Mouse (Mus musculus) telencephalon, adult 2 months (tissue): ENCODE measurements around the gene Acyp2.

Experiments used
- DNase-seq: peaks from one replicate; pipeline ENCODE4 v3.0.0-alpha.2; 2011; ENCODE audit warnings: low read depth, low spot score

Gene Acyp2

DNA sequence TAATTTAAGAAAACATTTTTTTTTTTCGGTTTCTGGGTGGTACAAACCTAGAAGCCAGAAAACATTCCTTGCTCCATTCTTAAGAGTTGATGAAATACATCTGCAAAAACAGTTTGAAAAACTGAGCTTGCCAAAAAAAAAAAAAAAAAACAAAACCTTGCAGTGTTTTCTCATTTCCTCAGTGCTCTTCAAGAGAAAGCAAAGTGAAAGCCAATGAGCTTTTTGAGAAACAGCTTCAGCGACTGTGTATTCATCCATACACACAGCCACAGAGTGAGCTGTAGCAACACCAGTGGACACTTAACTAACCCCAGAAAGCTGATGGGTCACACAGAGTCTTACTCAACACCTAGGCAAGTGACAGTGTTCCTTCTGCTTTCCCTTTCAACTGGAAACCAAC, 69.4 kb downstream of the Acyp2 start:
- no peak for DNase-seq

DNA sequence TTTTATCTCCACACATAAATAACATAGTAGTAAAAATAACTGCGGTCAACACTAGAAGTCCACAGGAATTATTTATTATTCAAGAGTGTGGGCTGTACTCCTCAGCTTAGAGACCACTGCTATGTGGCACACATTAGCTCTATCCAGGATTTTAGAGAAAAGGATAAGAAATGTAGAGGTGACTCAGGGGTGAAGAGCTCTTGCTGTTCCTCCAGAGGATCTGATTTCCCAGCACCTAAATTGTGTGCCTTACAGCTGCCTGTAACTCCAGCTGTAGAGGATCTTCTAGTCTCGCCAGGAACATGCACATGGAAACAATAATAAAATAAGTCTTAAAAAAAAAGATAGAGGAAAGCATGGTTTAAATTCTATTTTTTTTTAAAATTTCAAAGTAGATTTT, 70.5 kb downstream of the Acyp2 start:
- DNase-seq, result no peak

DNA sequence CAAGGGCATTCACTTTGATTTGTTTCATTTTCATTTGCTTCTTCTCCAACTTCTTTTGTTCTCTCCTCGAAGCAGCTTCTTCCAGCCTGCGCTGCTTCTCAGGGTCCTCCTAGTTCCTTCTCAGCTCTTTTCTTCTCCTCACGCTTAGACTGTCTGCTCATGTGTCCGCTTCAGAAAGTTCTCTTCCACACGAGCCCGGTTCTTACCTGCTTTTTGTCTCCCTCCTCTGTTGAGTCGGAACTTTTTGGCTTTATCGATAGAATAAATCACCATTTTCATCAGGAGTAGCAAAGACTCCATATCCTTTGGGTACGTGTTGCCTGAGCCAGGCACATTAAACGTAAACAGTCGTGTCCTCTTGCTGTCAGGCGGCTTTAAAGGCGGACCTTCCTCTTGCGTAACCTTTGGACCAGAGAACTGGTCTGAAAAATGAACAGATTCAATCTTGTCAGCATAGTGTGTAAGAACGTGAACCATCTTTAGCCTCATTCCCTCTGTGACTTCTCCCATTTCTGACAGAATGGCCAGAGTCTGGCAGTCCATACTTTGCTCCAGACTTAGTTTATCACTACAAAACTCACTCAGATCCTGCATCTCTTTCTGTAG, 76.5 kb downstream of the Acyp2 start:
- no peak for DNase-seq

DNA sequence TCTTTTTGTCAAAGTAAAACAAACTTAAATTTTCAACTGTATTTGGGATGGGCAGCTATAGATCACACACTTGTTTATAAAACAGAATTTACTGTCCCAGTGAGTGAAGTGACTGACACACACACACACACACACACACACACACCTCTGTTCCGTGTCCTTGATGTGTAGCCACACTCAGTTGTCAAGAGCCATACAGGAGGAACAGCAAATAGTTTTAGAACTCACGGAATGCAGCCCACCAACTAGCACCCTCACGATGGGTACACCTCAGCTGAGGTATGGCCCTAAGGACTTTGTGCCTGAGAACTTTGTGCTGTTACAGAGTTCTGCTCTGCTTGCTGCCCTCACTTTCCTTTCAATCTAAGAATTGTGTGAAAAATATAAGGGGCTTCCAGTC, 78.8 kb downstream of the Acyp2 start:
- no peak for DNase-seq

GRCm38 (mm10) chr11:30560215-30560614, 89.2 kb downstream of the Acyp2 start:
- no peak for DNase-seq

- no peak for DNase-seq
Observed at GRCm38 (mm10) chr11:30553408-30553807, 96.0 kb downstream of the Acyp2 start.

DNA sequence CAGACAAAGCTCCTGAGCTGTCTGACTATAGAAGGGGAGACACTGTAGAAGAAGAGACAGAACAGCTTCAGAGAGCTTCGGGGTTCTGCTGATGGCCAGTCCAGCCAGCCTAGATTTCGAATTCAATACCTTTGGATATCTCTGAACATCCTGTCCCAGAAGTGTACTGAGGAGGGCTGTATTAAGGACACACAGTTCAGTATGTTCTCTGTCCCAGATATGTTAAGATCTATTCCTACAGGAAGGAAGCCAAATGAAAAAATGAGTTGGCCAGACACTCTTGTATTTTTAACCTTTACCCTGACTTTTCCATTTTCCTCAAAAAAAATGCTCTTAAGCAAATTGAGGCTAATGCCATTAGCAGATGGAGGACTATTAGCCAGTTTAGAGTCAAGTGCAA, 132.3 kb downstream of the Acyp2 start:
- no peak for DNase-seq

GRCm38 (mm10) chr11:30508178-30508577, 141.2 kb downstream of the Acyp2 start:
- DNase-seq, result no peak

- DNase-seq, result no peak
Observed at GRCm38 (mm10) chr11:30498738-30499355, 150.5 kb downstream of the Acyp2 start.

- DNase-seq, result no peak
Observed at GRCm38 (mm10) chr11:30497151-30497550, 152.2 kb downstream of the Acyp2 start.

GRCm38 (mm10) chr11:30491515-30492260, 157.7 kb downstream of the Acyp2 start:
- DNase-seq, result no peak

DNA sequence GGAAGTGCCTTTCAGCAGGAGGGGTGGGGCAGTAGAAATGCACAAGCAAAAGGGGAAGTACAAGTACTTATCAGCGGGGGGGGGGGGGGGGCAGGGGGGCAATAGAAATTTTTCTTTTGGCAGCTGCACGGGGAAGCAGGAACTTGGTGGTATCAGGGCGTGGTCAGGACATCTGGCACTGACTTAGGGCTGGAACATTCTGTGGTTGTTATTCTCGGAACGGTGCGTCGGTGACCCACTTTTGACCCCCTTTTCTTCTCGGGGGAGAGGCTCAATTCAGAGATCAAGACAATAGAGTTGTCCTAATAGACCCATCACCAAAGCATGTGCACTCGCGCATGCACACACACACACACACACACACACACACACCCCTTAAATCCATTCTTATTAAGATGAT, 161.2 kb downstream of the Acyp2 start:
- DNase-seq, result no peak

DNA sequence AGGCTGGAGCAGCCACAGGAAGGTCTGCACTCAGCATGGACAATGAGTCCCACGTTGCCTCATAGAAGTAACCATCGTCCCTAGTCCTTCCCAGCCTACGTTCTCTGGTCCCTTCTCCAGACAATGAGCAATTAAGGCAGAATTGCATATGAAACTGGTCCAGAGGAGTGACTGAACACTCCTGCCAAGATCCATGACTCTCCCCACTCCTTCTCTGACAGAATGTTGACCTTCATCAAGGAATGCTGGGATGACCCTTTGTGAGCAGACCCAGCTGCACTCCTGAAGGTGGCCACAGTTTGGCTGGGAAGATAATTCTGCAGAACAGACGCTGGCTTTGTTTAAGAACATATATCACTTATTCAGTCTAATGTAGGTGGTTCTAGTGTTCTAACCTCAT, 166.1 kb downstream of the Acyp2 start:
- DNase-seq, result no peak

DNA sequence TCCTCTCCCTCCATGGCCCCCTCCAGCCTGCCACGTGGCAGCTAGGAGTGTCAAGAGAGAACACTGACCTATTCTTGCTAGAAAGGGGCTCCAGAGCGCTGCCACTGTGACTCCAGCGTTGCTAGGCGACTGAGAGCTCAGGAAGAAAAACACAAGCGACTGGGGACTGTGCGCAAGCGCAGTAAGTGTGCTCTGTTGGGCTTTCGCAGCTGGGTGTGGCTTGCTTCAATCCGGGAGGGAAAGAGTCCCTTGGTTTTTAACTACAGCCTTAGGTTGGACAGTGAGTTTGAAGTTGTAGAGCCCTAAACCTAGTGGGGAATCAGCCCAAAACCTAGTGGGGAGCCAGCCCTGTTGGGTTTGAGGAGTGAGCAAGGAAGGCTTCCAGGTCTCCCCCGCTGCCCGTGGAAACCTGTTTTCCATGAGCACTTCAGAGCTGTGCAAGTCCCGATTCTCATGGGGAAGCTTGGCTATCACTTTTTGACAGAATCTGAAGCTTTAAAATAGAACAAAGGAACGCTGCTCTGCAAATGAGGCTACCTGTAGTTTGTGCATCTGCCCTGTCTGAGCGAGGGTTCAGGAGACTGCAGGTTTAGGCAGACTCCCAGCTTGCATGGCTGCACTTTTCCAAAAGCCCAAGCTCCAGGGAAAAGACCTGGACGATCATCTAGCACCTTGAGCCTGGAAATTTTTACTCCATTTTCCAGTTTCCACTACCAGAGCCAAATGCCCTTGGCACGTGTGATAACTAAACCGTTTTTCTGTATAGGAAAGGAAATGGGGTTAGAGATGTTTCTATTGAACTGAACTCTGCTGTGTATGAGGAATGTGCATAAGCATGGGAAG, 177.4 kb downstream of the Acyp2 start, which contains the start of gene 4930505A04Rik:
Gene 4930505A04Rik, minus strand, starts transcription at position 77 of the 843 bp plus-strand sequence.
- DNase-seq, result peak; percentile 97

- DNase-seq, result no peak
Observed at GRCm38 (mm10) chr11:30471187-30471586, 178.2 kb downstream of the Acyp2 start.
